Mouse (Mus musculus) ES-E14 (cell line): ENCODE data around the gene Gm10065.
"Not testable (repeated sequence)": the region's sequence is repeated elsewhere in the genome, so short reads cannot be mapped to it uniquely, and the experiment has no call there.

Source experiments
- CHD2 ChIP-seq: IDR thresholded peaks from 2 replicates; pipeline ENCODE4 v1.6.1; 2014; ENCODE audit warnings: mild to moderate bottlenecking, low read depth, low read length, inconsistent platforms
- HCFC1 ChIP-seq: IDR thresholded peaks from 2 replicates; pipeline ENCODE4 v1.6.1; 2012; ENCODE audit warnings: low read length, inconsistent platforms, borderline replicate concordance; ENCODE audit not compliant: insufficient read depth
- MAFK ChIP-seq: IDR thresholded peaks from 2 replicates; pipeline ENCODE4 v1.6.1; 2014; ENCODE audit warnings: mild to moderate bottlenecking, low read depth, low read length, inconsistent platforms; ENCODE audit not compliant: insufficient read depth
- ZC3H11A ChIP-seq: IDR thresholded peaks from 2 replicates; pipeline ENCODE4 v1.6.1; 2012; ENCODE audit warnings: low read depth, mild to moderate bottlenecking, inconsistent platforms, low read length, borderline replicate concordance
- ZNF384 ChIP-seq: IDR thresholded peaks from 2 replicates; pipeline ENCODE4 v1.6.1; 2012; ENCODE audit warnings: low read depth, low read length, inconsistent platforms

GRCm38 (mm10) chr13:21462516-21462915 lies 16.7 kb downstream of the Gm10065 start:
- not testable (repeated sequence) for TF ChIP-seq HCFC1, CHD2, ZNF384, ZC3H11A, MAFK
